Mouse (Mus musculus) liver, adult 2 months (tissue): ENCODE measurements around the gene Aox2.

Source experiments
- CTCF ChIP-seq: fragments of 200-500 bp; IDR thresholded peaks from 2 replicates; pipeline ENCODE4 v1.5.1; 2011; ENCODE audit warnings: low read depth, low read length, control low read depth
- POLR2A ChIP-seq: fragments of 200-500 bp; IDR thresholded peaks from 2 replicates; pipeline ENCODE4 v1.6.1; 2011; ENCODE audit warnings: low read length, control low read depth; ENCODE audit not compliant: insufficient read depth; ENCODE audit errors: extremely low read depth

DNA sequence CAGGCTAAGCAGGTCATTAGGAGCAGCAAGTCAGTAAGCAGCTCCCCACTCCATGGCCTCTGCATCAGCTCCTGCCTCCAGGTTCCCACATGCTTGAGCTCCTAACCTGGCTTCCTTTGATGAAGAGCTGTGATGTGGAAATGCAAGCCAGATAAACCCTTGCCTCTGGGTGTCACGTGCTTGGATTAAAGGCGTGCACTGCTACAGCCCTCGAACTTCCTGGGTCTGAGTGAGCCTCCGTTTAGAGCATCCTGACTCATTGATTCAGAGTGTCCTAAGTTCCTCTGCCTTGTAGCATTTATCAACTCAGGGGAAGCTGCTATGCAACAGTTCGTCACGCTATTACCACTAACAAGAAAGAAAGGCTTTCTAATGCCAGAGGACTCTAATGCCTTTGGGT lies 37.4 kb downstream of the Aox2 start:
- no peak for TF ChIP-seq POLR2A
- no peak for TF ChIP-seq CTCF
